Mouse (Mus musculus): ENCODE data around the gene Fndc3b. TPM values are rescaled to one million over a fixed set of nuclear protein-coding genes. Genes with fewer than 3 reads are reported as not detected.

Gene Fndc3b
- polyA plus RNA-seq, 2 experiments = 4.2 to 5.5 TPM

GRCm38 (mm10) chr3:27461861-27462260 lies 249.2 kb downstream of the Fndc3b start:
- Histone ChIP-seq H3K4me3 (ENCODE audit: insufficient read depth in 1 of 2, low read depth in 2 of 2, low read length in 2 of 2) (no peak overlapping the region), H3K27ac (no peak overlapping the region), H3K4me2 (ENCODE audit: low read depth) (no peak overlapping the region), H3K36me3 (replicated peaks; ENCODE audit: control insufficient read depth, insufficient read depth, low read depth) (no peaks in the 10 kb centered on the region; the same call in 1 of the 2 replicates), H3K9me3 (ENCODE audit: control insufficient read depth, low read length) (no peaks in the 10 kb centered on the region), H3K9ac (replicated peaks) (no peak overlapping the region), H3K4me1 (replicated peaks; ENCODE audit: control insufficient read depth in 2 of 2, insufficient read depth in 2 of 2, low read length in 1 of 2) (no peaks in the 10 kb centered on the region), H3K27me3 (ENCODE audit: control insufficient read depth, insufficient read depth, low read length) (no peaks in the 10 kb centered on the region)
- TF ChIP-seq CTCF (IDR thresholded peaks at IDR 0.05; ENCODE audit: low read depth) (no peak), EP300 (IDR thresholded peaks at IDR 0.05; ENCODE audit: low read depth) (no peak)
- WGBS (ENCODE audit: insufficient replicate concordance) = 79% methylated on average over 7 of the region's 7 CpGs
- ATAC-seq (ENCODE audit: insufficient read depth) = no peak
- DNase-seq (ENCODE audit: low read depth in 3 of 3, low spot score in 3 of 3) = no peak

- peak; percentile 33 to 42 (median 36) for DNase-seq (ENCODE audit: low read depth in 3 of 3, low spot score in 3 of 3)
Observed at GRCm38 (mm10) chr3:27461037-27461436, 250.1 kb downstream of the Fndc3b start.

GRCm38 (mm10) chr3:27458416-27458815 lies 252.7 kb downstream of the Fndc3b start:
- no peak for TF ChIP-seq EP300 (IDR thresholded peaks at IDR 0.05; ENCODE audit: low read depth)
- no peak for TF ChIP-seq CTCF (IDR thresholded peaks at IDR 0.05; ENCODE audit: low read depth)
- no peak overlapping the region for H3K27ac ChIP-seq
- 56% methylated on average over 9 of the region's 9 CpGs for WGBS (ENCODE audit: insufficient replicate concordance)
- DNase-seq (ENCODE audit: low read depth in 3 of 3, low spot score in 3 of 3) = no peak
- H3K4me2 ChIP-seq (ENCODE audit: low read depth) = no peak overlapping the region
- H3K9me3 ChIP-seq (ENCODE audit: control insufficient read depth, low read length) = no peaks in the 10 kb centered on the region
- H3K9ac ChIP-seq (replicated peaks) = no peak overlapping the region
- H3K27me3 ChIP-seq (ENCODE audit: control insufficient read depth, insufficient read depth, low read length) = no peaks in the 10 kb centered on the region
- peaks cover 0 to 2% of the 10 kb centered on the region in 2 experiments; a peak in 1 of 4 replicates for H3K4me1 ChIP-seq (replicated peaks; ENCODE audit: control insufficient read depth in 2 of 2, insufficient read depth in 2 of 2, low read length in 1 of 2)
- no peaks in the 10 kb centered on the region; the same call in 1 of the 2 replicates for H3K36me3 ChIP-seq (replicated peaks; ENCODE audit: control insufficient read depth, insufficient read depth, low read depth)
- ATAC-seq (ENCODE audit: insufficient read depth) = no peak
- no peak overlapping the region for H3K4me3 ChIP-seq (ENCODE audit: insufficient read depth in 1 of 2, low read depth in 2 of 2, low read length in 2 of 2)

More at GRCm38 (mm10) chr3:27461037-27461436, 250.1 kb downstream of the Fndc3b start:
- no peak overlapping the region for H3K9ac ChIP-seq (replicated peaks)
- no peaks in the 10 kb centered on the region for H3K27me3 ChIP-seq (ENCODE audit: control insufficient read depth, insufficient read depth, low read length)
- WGBS (ENCODE audit: insufficient replicate concordance) = 39% methylated on average over 1 of the region's 1 CpGs
- peak; percentile 79 for TF ChIP-seq CTCF (IDR thresholded peaks at IDR 0.05; ENCODE audit: low read depth)
- TF ChIP-seq EP300 (IDR thresholded peaks at IDR 0.05; ENCODE audit: low read depth) = no peak
- H3K4me1 ChIP-seq (replicated peaks; ENCODE audit: control insufficient read depth in 2 of 2, insufficient read depth in 2 of 2, low read length in 1 of 2) = no peaks in the 10 kb centered on the region
- H3K27ac ChIP-seq = no peak overlapping the region
- no peak overlapping the region for H3K4me3 ChIP-seq (ENCODE audit: insufficient read depth in 1 of 2, low read depth in 2 of 2, low read length in 2 of 2)
- H3K36me3 ChIP-seq (replicated peaks; ENCODE audit: control insufficient read depth, insufficient read depth, low read depth) = no peaks in the 10 kb centered on the region; the same call in 1 of the 2 replicates
- no peak for ATAC-seq (ENCODE audit: insufficient read depth)
- H3K4me2 ChIP-seq (ENCODE audit: low read depth) = no peak overlapping the region
- H3K9me3 ChIP-seq (ENCODE audit: control insufficient read depth, low read length) = no peaks in the 10 kb centered on the region

GRCm38 (mm10) chr3:27456514-27456913 lies 254.6 kb downstream of the Fndc3b start:
- Histone ChIP-seq H3K9me3 (ENCODE audit: control insufficient read depth, low read length) (no peaks in the 10 kb centered on the region), H3K4me3 (ENCODE audit: insufficient read depth in 1 of 2, low read depth in 2 of 2, low read length in 2 of 2) (no peak overlapping the region), H3K4me2 (ENCODE audit: low read depth) (no peak overlapping the region), H3K4me1 (replicated peaks; ENCODE audit: control insufficient read depth in 2 of 2, insufficient read depth in 2 of 2, low read length in 1 of 2) (peaks cover 0 to 2% of the 10 kb centered on the region in 2 experiments; a peak in 1 of 4 replicates), H3K36me3 (replicated peaks; ENCODE audit: control insufficient read depth, insufficient read depth, low read depth) (no peaks in the 10 kb centered on the region; the same call in 1 of the 2 replicates), H3K27me3 (ENCODE audit: control insufficient read depth, insufficient read depth, low read length) (no peaks in the 10 kb centered on the region), H3K27ac (no peak overlapping the region), H3K9ac (replicated peaks) (no peak overlapping the region)
- DNase-seq (ENCODE audit: low read depth in 3 of 3, low spot score in 3 of 3) (no peak), ATAC-seq (ENCODE audit: insufficient read depth) (no peak)
- TF ChIP-seq CTCF (IDR thresholded peaks at IDR 0.05; ENCODE audit: low read depth) (no peak), EP300 (IDR thresholded peaks at IDR 0.05; ENCODE audit: low read depth) (no peak)
- 62% methylated on average over 14 of the region's 14 CpGs for WGBS (ENCODE audit: insufficient replicate concordance)

- Histone ChIP-seq H3K9me3 (ENCODE audit: control insufficient read depth, low read length) (no peaks in the 10 kb centered on the region), H3K9ac (replicated peaks) (no peak overlapping the region), H3K36me3 (replicated peaks; ENCODE audit: control insufficient read depth, insufficient read depth, low read depth) (no peaks in the 10 kb centered on the region; the same call in 1 of the 2 replicates), H3K4me3 (ENCODE audit: insufficient read depth in 1 of 2, low read depth in 2 of 2, low read length in 2 of 2) (no peak overlapping the region), H3K27ac (no peak overlapping the region), H3K4me2 (ENCODE audit: low read depth) (no peak overlapping the region), H3K27me3 (ENCODE audit: control insufficient read depth, insufficient read depth, low read length) (no peaks in the 10 kb centered on the region), H3K4me1 (replicated peaks; ENCODE audit: control insufficient read depth in 2 of 2, insufficient read depth in 2 of 2, low read length in 1 of 2) (peaks cover 0 to 2% of the 10 kb centered on the region in 2 experiments; a peak in 1 of 4 replicates)
- DNase-seq (ENCODE audit: low read depth in 3 of 3, low spot score in 3 of 3) = no peak
- no peak for TF ChIP-seq EP300 (IDR thresholded peaks at IDR 0.05; ENCODE audit: low read depth)
- no peak for TF ChIP-seq CTCF (IDR thresholded peaks at IDR 0.05; ENCODE audit: low read depth)
- WGBS (ENCODE audit: insufficient replicate concordance) = 58% methylated on average over 8 of the region's 8 CpGs
- ATAC-seq (ENCODE audit: insufficient read depth) = no peak
Observed at GRCm38 (mm10) chr3:27454402-27455195, 256.5 kb downstream of the Fndc3b start.

Data from liver, embryonic 14.5 days (tissue).